Mouse (Mus musculus): ENCODE data around the gene Sf1. TPM values are rescaled to one million over a fixed set of nuclear protein-coding genes. Genes with fewer than 3 reads are reported as not detected.

The Sf1 gene
- polyA plus RNA-seq, 1 experiment = 140 TPM

DNA sequence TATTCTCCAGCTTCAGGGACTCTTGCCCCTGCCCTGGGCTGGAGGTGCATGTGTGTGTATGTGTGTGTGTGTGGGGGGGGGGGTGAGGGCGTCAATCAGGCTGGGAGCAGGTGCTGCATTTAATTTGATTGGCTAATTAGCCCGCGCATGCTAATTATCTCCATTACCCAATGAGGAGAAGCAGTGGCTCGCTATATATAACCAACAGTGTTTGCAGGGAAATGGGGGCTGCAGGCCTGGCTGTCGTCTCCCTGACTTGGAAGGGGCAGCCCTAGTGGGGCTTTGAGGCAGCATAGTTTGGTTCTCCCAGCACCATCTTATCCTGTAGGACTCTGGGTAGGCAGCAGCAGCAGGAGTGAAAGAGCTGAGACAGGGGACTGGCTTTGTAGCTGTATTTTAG lies 62.1 kb downstream of the Sf1 start:
- Histone ChIP-seq H3K9me3 (ENCODE audit: control insufficient read depth, low read length) (peaks cover 3% of the 10 kb centered on the region; the same call in 1 of the 2 replicates), H3K36me3 (ENCODE audit: control insufficient read depth) (no peaks in the 10 kb centered on the region), H3K27me3 (ENCODE audit: control insufficient read depth) (peaks cover 76% of the 10 kb centered on the region), H3K4me3 (replicated peaks) (no peak overlapping the region), H3K4me1 (ENCODE audit: control insufficient read depth) (peaks cover 2% of the 10 kb centered on the region; the same call in 1 of the 2 replicates)
- TF ChIP-seq GATA1 (IDR thresholded peaks at IDR 0.05; ENCODE audit: low read length) = no peak
- no peak for TF ChIP-seq TAL1 (IDR thresholded peaks at IDR 0.05; ENCODE audit: low read length)

DNA sequence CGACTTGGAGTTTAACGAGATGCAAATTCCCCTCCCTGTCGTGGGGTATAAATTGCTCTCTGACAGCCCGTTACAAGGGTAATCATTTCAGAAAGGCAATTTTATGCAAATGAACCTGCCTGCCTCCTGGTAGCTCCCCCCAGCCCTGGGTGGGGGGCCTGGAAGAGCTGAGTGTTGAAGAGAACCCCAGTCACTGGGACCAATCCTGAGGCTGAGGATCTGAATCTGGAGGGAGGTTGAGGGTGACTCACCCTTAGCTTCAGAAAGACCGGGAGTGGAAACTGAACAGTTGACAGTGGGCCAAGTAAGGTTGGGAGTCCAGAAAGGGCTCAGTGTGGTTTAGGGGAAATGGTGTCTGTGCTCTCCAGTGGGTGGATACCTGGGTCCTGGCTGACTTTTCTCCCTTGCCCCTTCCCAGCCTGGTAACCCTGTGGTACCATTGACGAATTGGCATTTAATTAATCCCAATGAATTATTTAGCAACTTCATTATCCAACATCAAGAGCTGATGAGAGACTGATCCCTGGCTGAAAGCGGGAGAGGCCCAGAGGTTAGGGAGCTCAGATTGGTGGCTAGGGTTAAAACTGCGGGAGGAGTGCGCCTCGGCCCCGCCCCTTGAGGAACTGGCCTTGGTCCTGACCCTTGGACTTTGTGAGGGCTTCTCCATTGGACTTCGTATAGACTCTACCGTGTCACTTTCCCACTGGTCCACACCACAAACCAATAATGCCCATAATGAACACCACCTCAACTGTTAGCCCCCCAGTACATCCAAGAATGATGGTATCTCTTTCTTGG lies 63.4 kb downstream of the Sf1 start:
- H3K9me3 ChIP-seq (ENCODE audit: control insufficient read depth, low read length) = peaks cover 3% of the 10 kb centered on the region; the same call in 1 of the 2 replicates
- H3K4me3 ChIP-seq (replicated peaks) = no peak overlapping the region
- H3K36me3 ChIP-seq (ENCODE audit: control insufficient read depth) = no peaks in the 10 kb centered on the region
- TF ChIP-seq GATA1 (IDR thresholded peaks at IDR 0.05; ENCODE audit: low read length) (no peak), TAL1 (IDR thresholded peaks at IDR 0.05; ENCODE audit: low read length) (no peak)
- H3K27me3 ChIP-seq (ENCODE audit: control insufficient read depth) = peaks cover 77% of the 10 kb centered on the region
- peaks cover 2% of the 10 kb centered on the region; the same call in 1 of the 2 replicates for H3K4me1 ChIP-seq (ENCODE audit: control insufficient read depth)

Other genes starting within 250 kb of the Sf1 start
- gene Sac3d1, start 245.0 kb upstream of the Sf1 start, polyA plus RNA-seq (2012) = 7.2 TPM in 2 replicates
- gene Snx15, start 235.4 kb upstream of the Sf1 start, polyA plus RNA-seq (2012) = 87.4 and 91.3 TPM in 2 replicates
- gene Batf2, start 222.7 kb upstream of the Sf1 start, polyA plus RNA-seq (2012) = 0.03 TPM in 1 of 2 replicates, not detected in the other
- gene Arl2, start 222.1 kb upstream of the Sf1 start, polyA plus RNA-seq (2012) = 9.5 and 10.8 TPM in 2 replicates
- gene Majin, start 179.3 kb upstream of the Sf1 start, polyA plus RNA-seq (2012) = not detected in 2 replicates
- not detected in 2 replicates for gene Gpha2, start 137.3 kb upstream of the Sf1 start, polyA plus RNA-seq (2012)
- 2.8 and 3.0 TPM in 2 replicates for gene Ppp2r5b, start 127.8 kb upstream of the Sf1 start, polyA plus RNA-seq (2012)
- gene Atg2a, start 122.0 kb upstream of the Sf1 start, polyA plus RNA-seq (2012) = 5.6 and 6.0 TPM in 2 replicates
- 31.6 and 32.9 TPM in 2 replicates for gene Ehd1, start 87.0 kb upstream of the Sf1 start, polyA plus RNA-seq (2012)
- gene Cdc42bpg, start 57.2 kb upstream of the Sf1 start, polyA plus RNA-seq (2012) = 0.62 and 0.69 TPM in 2 replicates
- 6.4 and 8.3 TPM in 2 replicates for gene Men1, start 28.7 kb upstream of the Sf1 start, polyA plus RNA-seq (2012)
- gene Map4k2, start 22.6 kb upstream of the Sf1 start, polyA plus RNA-seq (2012) = 1.2 and 2.1 TPM in 2 replicates
- 0.08 and 0.14 TPM in 2 replicates for gene Pygm, start 20.7 kb downstream of the Sf1 start, polyA plus RNA-seq (2012)
- gene Rasgrp2, start 35.6 kb downstream of the Sf1 start, polyA plus RNA-seq (2012) = 0.71 and 0.73 TPM in 2 replicates
- gene Nrxn2, start 55.0 kb downstream of the Sf1 start, polyA plus RNA-seq (2012) = 0.03 TPM in 1 of 2 replicates, not detected in the other
- not detected in 2 replicates for gene Slc22a12, start 179.3 kb downstream of the Sf1 start, polyA plus RNA-seq (2012)